Mouse (Mus musculus): ENCODE measurements around the gene Pllp.

Gene Pllp

DNA sequence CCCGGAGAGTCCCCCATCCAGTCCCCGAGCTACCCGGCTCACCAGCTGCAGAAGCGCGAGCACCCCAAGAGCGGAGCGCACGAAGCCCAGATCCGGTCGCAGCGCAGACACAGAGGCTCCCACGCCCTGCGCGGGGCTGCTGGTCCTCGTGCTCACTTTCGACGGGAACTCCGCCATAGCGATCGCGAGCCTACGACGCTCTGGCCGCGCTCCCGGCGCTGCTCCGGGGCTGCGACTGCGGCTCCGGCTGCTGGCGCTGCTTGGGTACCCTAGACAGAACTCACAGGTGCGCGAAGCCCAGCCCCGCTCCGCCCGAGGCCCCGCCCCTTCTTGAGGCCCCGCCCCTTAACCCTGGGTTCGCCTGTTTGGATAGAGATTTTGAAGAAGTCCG, at the start of gene Pllp:
TSS of gene Pllp (minus strand) at position 285 of the 391 bp plus-strand sequence.
- DNase-seq = peak; percentile 48

GRCm38 (mm10) chr8:94745476-94746184, 49.6 kb upstream of the Pllp start, which contains the start of gene Ccl22:
Ccl22 (plus strand) TSS chr8:94745590.
- DNase-seq = no peak

DNA sequence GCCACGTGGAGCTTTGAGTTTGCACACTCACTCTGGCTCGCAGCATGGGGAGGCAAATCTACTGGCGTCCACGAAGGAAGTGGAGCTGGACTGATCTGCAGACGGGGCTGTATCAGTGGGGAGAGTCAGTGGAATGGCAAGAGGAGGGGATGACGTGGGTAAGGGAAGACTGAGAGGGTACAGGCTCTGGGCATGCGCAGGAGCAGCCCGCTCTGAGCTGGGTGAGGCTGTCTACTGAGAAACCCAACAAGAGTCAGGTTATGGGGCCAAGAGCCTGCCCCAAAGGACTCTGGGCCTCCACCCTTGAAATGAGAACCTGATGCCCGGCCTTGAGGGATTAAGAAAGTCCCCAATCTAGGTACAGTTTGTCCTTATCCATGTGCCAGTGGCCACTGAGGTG, 48.9 kb upstream of the Pllp start:
- no peak for DNase-seq

GRCm38 (mm10) chr8:94744484-94744883, 48.4 kb upstream of the Pllp start:
- DNase-seq = no peak

- DNase-seq = no peak
Measured at GRCm38 (mm10) chr8:94741726-94742125, 45.6 kb upstream of the Pllp start.

DNA sequence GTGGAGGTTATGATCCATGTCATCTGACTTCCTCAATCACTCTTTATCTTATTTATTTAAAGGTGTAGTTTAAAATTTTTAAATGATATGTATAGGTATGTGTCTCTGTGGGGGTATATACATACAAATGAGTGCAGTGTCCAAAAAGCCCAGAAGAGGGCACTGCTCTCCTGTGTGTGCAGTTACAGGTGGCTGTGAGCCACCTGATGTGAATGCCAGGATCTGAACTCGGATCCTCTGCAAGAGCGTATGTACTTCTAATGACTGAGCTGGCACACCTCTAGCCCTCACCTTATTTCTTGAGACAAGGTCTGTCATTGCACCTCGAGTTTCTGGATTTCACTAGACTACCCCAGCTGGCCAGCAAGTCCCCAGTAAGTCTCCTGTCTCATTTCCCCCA, 44.5 kb upstream of the Pllp start:
- DNase-seq = no peak

DNA sequence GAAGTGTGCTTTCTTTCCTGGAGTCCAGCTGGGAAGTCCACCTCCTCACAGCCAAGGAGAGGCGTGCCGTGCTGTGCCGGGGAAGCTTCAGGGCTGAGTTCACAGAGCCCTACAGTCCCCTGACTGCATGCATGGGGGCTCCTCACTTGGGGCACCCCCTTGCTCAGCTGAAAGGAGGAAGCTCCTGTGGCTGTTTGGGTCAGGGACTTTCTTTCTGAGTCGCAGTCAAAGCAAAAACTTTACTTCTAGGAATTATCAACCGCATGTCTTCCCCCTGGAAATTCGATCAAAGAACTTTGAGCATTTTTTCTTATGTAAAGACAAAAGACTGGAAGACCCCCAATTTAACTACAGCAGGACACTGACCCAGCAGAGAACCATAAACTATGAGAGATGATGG, 43.8 kb upstream of the Pllp start:
- DNase-seq = no peak

GRCm38 (mm10) chr8:94735426-94736094, 39.5 kb upstream of the Pllp start:
- DNase-seq = no peak

GRCm38 (mm10) chr8:94734735-94735350, 38.8 kb upstream of the Pllp start:
- DNase-seq = no peak

DNA sequence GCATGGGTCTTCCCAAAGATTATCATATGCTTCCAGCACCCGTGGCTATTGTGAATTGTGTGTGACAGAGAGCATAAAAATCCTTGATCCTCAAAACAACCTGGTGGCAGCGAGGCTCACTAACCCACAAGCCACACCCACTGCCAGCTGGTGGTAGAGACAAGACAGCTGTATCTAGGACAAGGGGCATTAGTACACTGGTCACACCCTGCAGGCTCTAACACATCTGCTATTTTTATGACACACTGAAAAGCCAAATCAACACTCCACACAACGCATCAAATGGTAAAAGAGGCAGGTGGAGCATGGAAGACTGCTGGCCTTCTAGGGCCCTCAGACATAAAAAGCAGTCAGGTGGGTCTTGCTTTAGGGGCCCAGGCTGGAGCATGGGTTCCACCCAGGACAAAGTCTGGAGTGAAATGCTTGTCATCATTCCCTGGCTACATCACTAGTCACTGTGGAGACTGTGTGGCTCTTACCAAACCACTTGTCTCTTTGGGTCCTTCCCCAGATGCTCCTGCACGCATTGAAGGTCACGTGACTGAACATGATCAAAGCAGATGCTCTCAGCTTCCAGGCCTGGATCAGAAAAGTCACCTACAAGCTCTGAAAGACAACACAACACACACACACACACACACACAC, 37.9 kb upstream of the Pllp start:
- DNase-seq = no peak

GRCm38 (mm10) chr8:94729301-94729700, 33.2 kb upstream of the Pllp start:
- no peak for DNase-seq

GRCm38 (mm10) chr8:94725998-94726397, 29.9 kb upstream of the Pllp start:
- DNase-seq = no peak

GRCm38 (mm10) chr8:94716841-94717240, 20.8 kb upstream of the Pllp start:
- DNase-seq = no peak

- no peak for DNase-seq
Measured at GRCm38 (mm10) chr8:94715871-94716270, 19.8 kb upstream of the Pllp start.

DNA sequence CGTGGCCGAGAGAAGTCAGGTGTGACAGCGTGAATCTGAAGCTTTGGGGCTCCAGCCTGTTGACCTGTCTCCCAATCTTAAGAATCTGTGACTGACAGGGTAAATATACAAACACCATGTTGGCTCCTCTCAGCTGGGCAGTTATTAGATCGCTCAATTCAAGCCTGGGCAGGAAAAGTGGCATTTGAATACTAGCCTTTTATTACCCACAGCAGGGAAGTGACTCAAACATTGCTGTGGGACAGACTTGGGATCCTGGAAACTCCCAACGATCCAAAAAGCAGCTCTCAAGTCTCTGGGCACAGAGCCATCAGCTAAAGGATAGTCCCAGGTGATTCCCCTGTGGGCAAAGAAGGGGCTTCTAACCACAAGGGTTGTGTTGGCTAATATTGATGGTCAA, 18.5 kb upstream of the Pllp start:
- DNase-seq = no peak

GRCm38 (mm10) chr8:94711160-94711718, 15.2 kb upstream of the Pllp start:
- no peak for DNase-seq

GRCm38 (mm10) chr8:94710336-94710735, 14.3 kb upstream of the Pllp start:
- no peak for DNase-seq

DNA sequence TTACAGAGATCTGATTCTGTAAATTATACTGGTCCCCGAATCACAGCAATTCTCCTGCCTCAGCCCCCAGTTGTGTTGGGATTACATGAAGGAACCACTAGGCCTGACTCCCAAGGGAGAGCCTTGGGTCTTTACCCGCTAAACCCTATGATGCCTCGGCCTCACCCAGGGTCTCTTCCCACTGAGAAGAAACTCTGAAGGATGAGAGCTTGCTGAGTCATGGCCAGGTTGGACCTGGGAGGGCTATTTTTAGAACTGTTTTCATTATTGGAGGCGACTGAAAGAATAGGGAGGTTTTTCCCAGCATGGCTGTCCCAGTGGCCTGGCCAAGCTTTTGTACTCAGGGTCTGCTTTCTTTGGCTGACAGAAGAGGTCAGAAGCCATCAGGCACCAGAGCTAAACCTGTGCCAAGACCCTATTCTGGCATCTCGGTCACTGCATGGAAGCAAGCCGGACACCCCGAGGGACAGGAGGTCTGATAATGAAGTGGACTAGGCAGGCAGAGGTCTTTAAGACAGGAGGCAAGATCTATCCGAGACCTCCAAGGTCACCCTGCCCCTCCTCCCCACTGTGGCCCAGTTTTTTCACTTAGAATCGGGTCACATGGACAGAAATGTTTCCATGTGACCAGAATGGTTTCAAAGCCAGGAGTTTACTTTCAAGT, 10.8 kb upstream of the Pllp start:
- no peak for DNase-seq

GRCm38 (mm10) chr8:94705581-94706245, 9.6 kb upstream of the Pllp start:
- no peak for DNase-seq

GRCm38 (mm10) chr8:94704669-94704984, 8.5 kb upstream of the Pllp start:
- no peak for DNase-seq

DNA sequence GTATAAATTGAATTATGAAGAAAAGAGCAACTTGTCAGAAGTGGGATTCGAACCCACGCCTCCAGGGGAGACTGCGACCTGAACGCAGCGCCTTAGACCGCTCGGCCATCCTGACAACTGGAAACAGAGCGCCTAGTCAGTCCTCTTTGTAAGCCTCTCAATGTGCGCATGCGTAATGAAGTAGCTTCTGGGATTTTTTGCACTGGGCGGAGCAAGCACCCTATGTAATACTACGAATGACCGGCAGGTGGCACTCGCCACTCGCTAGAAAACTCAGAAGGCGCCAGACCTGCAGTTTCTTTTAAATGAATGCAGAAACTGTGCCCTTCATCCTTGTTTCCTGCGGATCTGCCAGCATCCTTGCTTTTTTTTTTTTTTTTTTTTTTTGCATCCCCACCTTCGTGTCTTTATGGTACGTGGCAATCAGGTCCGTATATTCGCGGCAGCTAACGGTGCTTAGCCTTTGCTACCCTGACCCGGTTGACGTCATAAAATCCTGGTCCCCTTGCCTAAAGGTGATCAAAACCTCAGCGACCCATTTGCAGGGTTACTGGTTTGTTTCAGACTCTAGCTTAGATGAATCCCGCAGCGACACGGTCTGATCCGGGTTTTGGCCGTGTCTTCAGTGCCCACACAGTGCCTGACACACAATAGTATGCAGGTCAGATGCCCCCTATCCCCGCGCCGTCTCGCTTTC, 8.0 kb upstream of the Pllp start:
- peak; percentile 99 for DNase-seq
